Mouse (Mus musculus) lung, embryonic 14.5 days (tissue): ENCODE measurements around the gene Maml3. TPM values are rescaled to one million over a fixed set of nuclear protein-coding genes. Genes with fewer than 3 reads are reported as not detected.

Experiments used
- ATAC-seq: fragments of 200-750 bp; cut with Nextera tagmentation; 2 replicates; pipeline ENCODE4 v1.8.0; 2017; ENCODE audit warnings: mild to moderate bottlenecking, moderate TSS enrichment, moderate library complexity; ENCODE audit not compliant: insufficient read depth
- DNase-seq: peaks from one replicate; pipeline ENCODE4 v3.0.0-alpha.2; 2015
- H3K27ac ChIP-seq: fragments of 300-500 bp; sonication (generic); 2 replicates; pipeline ENCODE4 v1.5.1; 2014; ENCODE audit warnings: low read depth, mild to moderate bottlenecking, moderate library complexity
- H3K27me3 ChIP-seq: fragments of 300-500 bp; sonication (generic); 2 replicates; pipeline ENCODE4 v1.6.1; 2014; ENCODE audit warnings: low read length, control low read depth; ENCODE audit not compliant: insufficient read depth
- H3K36me3 ChIP-seq: fragments of 300-500 bp; sonication (generic); 2 replicates; pipeline ENCODE4 v1.6.1; 2014; ENCODE audit warnings: control low read depth; ENCODE audit not compliant: insufficient read depth
- H3K4me1 ChIP-seq: fragments of 300-500 bp; sonication (generic); 2 replicates; pipeline ENCODE4 v1.6.1; 2014; ENCODE audit warnings: antibody characterized with exemption, control low read depth; ENCODE audit not compliant: insufficient read depth
- H3K4me2 ChIP-seq: fragments of 300-500 bp; sonication (generic); 2 replicates; pipeline ENCODE4 v1.6.1; 2014; ENCODE audit warnings: mild to moderate bottlenecking
- H3K4me3 ChIP-seq: fragments of 300-500 bp; sonication (generic); 2 replicates; pipeline ENCODE4 v1.5.1; 2014; ENCODE audit warnings: low read depth, low read length
- H3K9ac ChIP-seq: fragments of 300-500 bp; sonication (generic); 2 replicates; pipeline ENCODE4 v1.6.1; 2014
- H3K9me3 ChIP-seq: fragments of 300-500 bp; sonication (generic); 2 replicates; pipeline ENCODE4 v1.6.1; 2016; ENCODE audit warnings: low read depth, low read length, control low read depth
- CTCF ChIP-seq: IDR thresholded peaks from 2 replicates; pipeline ENCODE4 v1.5.1; 2016; ENCODE audit warnings: antibody characterized with exemption, low read depth
- WGBS: fragments of 180-500 bp; shearing (Covaris S2); extraction: QIAGEN DNeasy Blood & Tissue Kit; methylation state at CpG from one replicate; pipeline ENCODE4 v1.1.7; 2014; 5-methylcytosine and 5-hydroxymethylcytosine counted together
- polyA plus RNA-seq: library from polyadenylated mRNA; unstranded; fragments of >200 nt; fragmentation: Nextera tagmentation; extraction: Ambion mirVana; gene quantifications from 2 replicates; pipeline ENCODE4 v1.2.1, GENCODE M21; 2014

Maml3 gene
- polyA plus RNA-seq, 1 experiment from 2014 or later: 9.1 TPM

GRCm38 (mm10) chr3:51730662-51731061, 374.2 kb downstream of the Maml3 start:
- Histone ChIP-seq H3K9me3 (no peaks in the 10 kb centered on the region), H3K4me2 (no peak overlapping the region), H3K27me3 (no peaks in the 10 kb centered on the region), H3K36me3 (no peaks in the 10 kb centered on the region), H3K27ac (no peak overlapping the region), H3K4me1 (peaks cover 16% of the 10 kb centered on the region; the same call in 1 of the 2 replicates), H3K9ac (no peak overlapping the region), H3K4me3 (no peak overlapping the region)
- WGBS: 84% methylated on average over 7 of the region's 7 CpGs
- DNase-seq: no peak
- TF ChIP-seq CTCF: no peak
- no peak for ATAC-seq

- Histone ChIP-seq H3K36me3 (no peaks in the 10 kb centered on the region), H3K4me1 (peaks cover 21% of the 10 kb centered on the region; the same call in 1 of the 2 replicates), H3K4me3 (no peak overlapping the region), H3K9me3 (no peaks in the 10 kb centered on the region), H3K27me3 (no peaks in the 10 kb centered on the region), H3K4me2 (no peak overlapping the region), H3K9ac (no peak overlapping the region), H3K27ac (no peak overlapping the region)
- 70% methylated on average over 14 of the region's 14 CpGs for WGBS
- ATAC-seq (no peak), DNase-seq (no peak)
- TF ChIP-seq CTCF: no peak; the same call in 1 of the 2 replicates
These were observed 375.6 kb downstream of the Maml3 start for GRCm38 (mm10) chr3:51729109-51729918.

DNA sequence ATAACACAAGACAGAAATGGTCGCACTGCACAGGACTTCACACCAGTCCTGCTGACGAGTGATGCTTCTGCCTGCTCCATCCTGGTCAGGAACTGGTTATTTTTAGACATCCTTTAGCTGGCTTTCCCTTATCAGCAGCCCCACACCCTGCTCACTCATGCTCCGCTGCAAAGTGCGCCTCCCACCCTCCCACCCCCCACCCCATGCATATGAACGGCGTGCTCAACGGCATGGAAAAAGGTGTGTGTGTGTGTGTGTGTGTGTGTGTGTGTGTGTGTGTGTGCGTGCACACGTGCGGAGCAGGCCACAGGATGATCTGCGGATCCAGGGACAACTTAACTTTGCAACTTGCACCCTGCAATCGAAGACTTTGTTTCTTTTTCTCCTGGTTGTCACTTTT, 376.4 kb downstream of the Maml3 start:
- Histone ChIP-seq H3K4me3 (no peak overlapping the region), H3K27ac (peak overlapping the region; percentile 68), H3K4me1 (peaks cover 21% of the 10 kb centered on the region; the same call in 1 of the 2 replicates), H3K9me3 (no peaks in the 10 kb centered on the region), H3K36me3 (no peaks in the 10 kb centered on the region), H3K27me3 (no peaks in the 10 kb centered on the region), H3K9ac (no peak overlapping the region), H3K4me2 (peak overlapping the region; percentile 27)
- ATAC-seq (peak; percentile 80), DNase-seq (peak; percentile 51)
- TF ChIP-seq CTCF: no peak
- 34% methylated on average over 12 of the region's 12 CpGs for WGBS

DNA sequence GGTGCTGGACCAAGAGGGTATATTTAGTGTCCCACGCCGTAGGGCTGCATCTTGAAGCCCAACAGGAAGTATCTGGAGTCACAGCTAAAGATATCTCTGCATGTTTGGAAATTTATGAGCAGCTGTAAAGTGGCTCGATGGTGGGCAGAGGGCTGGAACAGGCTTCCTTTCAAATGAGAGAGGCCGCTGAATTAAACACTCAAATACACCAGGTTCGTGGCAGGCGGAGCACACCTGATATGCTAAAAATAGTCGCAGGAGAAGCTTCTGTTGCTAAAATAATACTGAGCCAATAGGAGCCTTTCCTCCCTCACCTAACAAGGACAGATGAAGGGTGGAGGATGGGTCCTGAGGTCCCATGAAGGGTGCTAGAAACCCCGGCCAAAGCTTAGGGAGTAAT, 376.9 kb downstream of the Maml3 start:
- no peaks in the 10 kb centered on the region for H3K36me3 ChIP-seq
- ATAC-seq (0 out of 2 replicates have a peak, but pooled peaks have one; percentile 6), DNase-seq (peak; percentile 64)
- H3K9me3 ChIP-seq: no peaks in the 10 kb centered on the region
- 0 out of 2 replicates have a peak overlapping the region, but pooled peaks have one; percentile 6 for H3K9ac ChIP-seq
- no peaks in the 10 kb centered on the region for H3K27me3 ChIP-seq
- no peak for TF ChIP-seq CTCF
- H3K4me2 ChIP-seq: peak overlapping the region; percentile 27
- 25% methylated on average over 8 of the region's 8 CpGs for WGBS
- H3K4me3 ChIP-seq: no peak overlapping the region
- H3K27ac ChIP-seq: peak overlapping the region; percentile 68
- H3K4me1 ChIP-seq: peaks cover 21% of the 10 kb centered on the region; the same call in 1 of the 2 replicates

- Histone ChIP-seq H3K4me1 (peaks cover 17% of the 10 kb centered on the region; the same call in 1 of the 2 replicates), H3K4me2 (no peak overlapping the region), H3K36me3 (no peaks in the 10 kb centered on the region), H3K4me3 (no peak overlapping the region), H3K27me3 (no peaks in the 10 kb centered on the region), H3K27ac (peak overlapping the region; percentile 68), H3K9me3 (no peaks in the 10 kb centered on the region), H3K9ac (no peak overlapping the region)
- ATAC-seq: no peak
- DNase-seq: no peak
- WGBS: 44% methylated on average over 3 of the region's 3 CpGs
- TF ChIP-seq CTCF: no peak
These were observed 377.4 kb downstream of the Maml3 start for GRCm38 (mm10) chr3:51727487-51727886.

- Histone ChIP-seq H3K36me3 (no peaks in the 10 kb centered on the region), H3K4me1 (peaks cover 15% of the 10 kb centered on the region; the same call in 1 of the 2 replicates), H3K9ac (no peak overlapping the region), H3K27ac (no peak overlapping the region; the same call in 1 of the 2 replicates), H3K9me3 (no peaks in the 10 kb centered on the region), H3K4me2 (no peak overlapping the region), H3K27me3 (no peaks in the 10 kb centered on the region), H3K4me3 (no peak overlapping the region)
- TF ChIP-seq CTCF: no peak
- WGBS: 82% methylated on average over 6 of the region's 6 CpGs
- ATAC-seq: no peak
- DNase-seq: no peak
These were observed 378.6 kb downstream of the Maml3 start for GRCm38 (mm10) chr3:51726257-51726656.

- no peak for ATAC-seq
- peak overlapping the region; percentile 48 for H3K27ac ChIP-seq
- H3K4me1 ChIP-seq: peaks cover 19% of the 10 kb centered on the region
- H3K9ac ChIP-seq: no peak overlapping the region
- no peak for TF ChIP-seq CTCF
- no peaks in the 10 kb centered on the region for H3K27me3 ChIP-seq
- DNase-seq: no peak
- no peak overlapping the region for H3K4me3 ChIP-seq
- 43% methylated on average over 1 of the region's 1 CpGs for WGBS
- no peak overlapping the region for H3K4me2 ChIP-seq
- no peaks in the 10 kb centered on the region for H3K36me3 ChIP-seq
- H3K9me3 ChIP-seq: no peaks in the 10 kb centered on the region
These were observed 384.9 kb downstream of the Maml3 start for GRCm38 (mm10) chr3:51719982-51720381.
